Mouse (Mus musculus) midbrain, embryonic 15.5 days (tissue): ENCODE data around the gene Abhd12b. TPM values are rescaled to one million over a fixed set of nuclear protein-coding genes. Genes with fewer than 3 reads are reported as not detected.
"Not testable (repeated sequence)": the region's sequence is repeated elsewhere in the genome, so short reads cannot be mapped to it uniquely, and the experiment has no call there.

Experiments used
- ATAC-seq: fragments of 200-750 bp; cut with Nextera tagmentation; replicated peaks from 2 replicates; pipeline ENCODE4 v1.8.0; 2017; ENCODE audit warnings: moderate TSS enrichment
- H3K27ac ChIP-seq: fragments of 300-500 bp; sonication (generic); 2 replicates; pipeline ENCODE4 v1.5.1; 2015; ENCODE audit warnings: mild to moderate bottlenecking, inconsistent platforms
- H3K27me3 ChIP-seq: fragments of 300-500 bp; sonication (generic); replicated peaks from 2 replicates; pipeline ENCODE4 v1.6.1; 2015; ENCODE audit warnings: inconsistent platforms
- H3K36me3 ChIP-seq: fragments of 300-500 bp; sonication (generic); replicated peaks from 2 replicates; pipeline ENCODE4 v1.6.1; 2015; ENCODE audit warnings: inconsistent platforms
- H3K4me1 ChIP-seq: fragments of 300-500 bp; sonication (generic); 2 replicates; pipeline ENCODE4 v1.6.1; 2015; ENCODE audit warnings: inconsistent platforms
- H3K4me2 ChIP-seq: fragments of 300-500 bp; sonication (generic); 2 replicates; pipeline ENCODE4 v1.6.1; 2015; ENCODE audit warnings: inconsistent platforms, mild to moderate bottlenecking, moderate library complexity
- H3K4me3 ChIP-seq: fragments of 300-500 bp; sonication (generic); 2 replicates; pipeline ENCODE4 v1.5.1; 2015; ENCODE audit warnings: mild to moderate bottlenecking, inconsistent platforms
- H3K9ac ChIP-seq: fragments of 300-500 bp; sonication (generic); 2 replicates; pipeline ENCODE4 v1.6.1; 2015; ENCODE audit warnings: mild to moderate bottlenecking, inconsistent platforms
- H3K9me3 ChIP-seq: fragments of 300-500 bp; sonication (generic); 2 replicates; pipeline ENCODE4 v1.6.1; 2016; ENCODE audit warnings: inconsistent platforms
- WGBS: fragments of 180-500 bp; shearing (Covaris S2); methylation state at CpG from one replicate; pipeline ENCODE4 v1.1.7; 2015; ENCODE audit warnings: mixed read lengths; 5-methylcytosine and 5-hydroxymethylcytosine counted together
- polyA plus RNA-seq: library from polyadenylated mRNA; unstranded; fragments of >200 nt; fragmentation: Nextera tagmentation; extraction: Ambion mirVana; gene quantifications from 2 replicates; pipeline ENCODE4 v1.2.1, GENCODE M21; 2015

Gene Abhd12b
- polyA plus RNA-seq, 1 experiment from 2014 or later: 0.28 TPM

GRCm38 (mm10) chr12:70140993-70141576, 12.9 kb upstream of the Abhd12b start:
- H3K4me2 ChIP-seq: no peak overlapping the region
- no peak overlapping the region for H3K27ac ChIP-seq
- H3K4me3 ChIP-seq: no peak overlapping the region
- H3K4me1 ChIP-seq: 0 out of 2 replicates have a peak, but pooled peaks cover 2% of the 10 kb centered on the region
- no peaks in the 10 kb centered on the region for H3K9me3 ChIP-seq
- H3K27me3 ChIP-seq: no peaks in the 10 kb centered on the region
- 90% methylated on average over 5 of the region's 5 CpGs for WGBS
- ATAC-seq: no peak
- H3K36me3 ChIP-seq: no peaks in the 10 kb centered on the region
- H3K9ac ChIP-seq: no peak overlapping the region

DNA sequence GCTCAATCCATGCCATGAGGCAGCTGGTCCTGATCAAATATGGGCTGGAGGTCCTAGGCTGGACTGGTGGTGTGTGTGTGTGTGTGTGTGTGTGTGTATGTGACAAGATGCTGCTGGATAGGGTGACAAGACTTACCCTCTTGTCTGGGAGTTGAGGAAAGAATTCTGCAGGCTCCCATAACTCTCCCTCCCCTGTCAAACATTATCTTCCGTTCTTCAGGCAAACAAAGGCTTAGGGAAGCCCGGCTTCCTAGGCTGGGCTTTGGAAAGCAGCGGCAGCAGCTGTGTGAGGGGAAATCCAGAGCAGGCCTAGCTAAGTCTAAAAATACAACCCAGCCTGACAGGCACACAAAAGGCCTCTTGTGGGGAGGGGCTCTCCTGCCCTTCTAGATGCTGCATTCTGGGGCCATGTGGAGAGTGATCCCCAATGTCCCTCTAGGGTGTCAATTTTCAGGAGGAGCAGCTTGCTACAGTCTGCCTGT, 9.8 kb upstream of the Abhd12b start:
- H3K9me3 ChIP-seq, ATAC-seq, H3K27me3 ChIP-seq, H3K36me3 ChIP-seq, H3K4me2 ChIP-seq, H3K27ac ChIP-seq, H3K9ac ChIP-seq, H3K4me3 ChIP-seq: not testable (repeated sequence)
- H3K4me1 ChIP-seq: peaks cover 17% of the 10 kb centered on the region
- WGBS: 22% methylated on average over 3 of the region's 3 CpGs

GRCm38 (mm10) chr12:70144637-70145448, 9.1 kb upstream of the Abhd12b start:
- no peak overlapping the region for H3K9ac ChIP-seq
- H3K27me3 ChIP-seq: no peaks in the 10 kb centered on the region
- no peak overlapping the region for H3K4me2 ChIP-seq
- H3K9me3 ChIP-seq: no peaks in the 10 kb centered on the region
- no peak overlapping the region for H3K4me3 ChIP-seq
- peaks cover 19% of the 10 kb centered on the region for H3K4me1 ChIP-seq
- H3K27ac ChIP-seq: no peak overlapping the region
- no peaks in the 10 kb centered on the region for H3K36me3 ChIP-seq
- WGBS: 51% methylated on average over 20 of the region's 20 CpGs
- no peak for ATAC-seq

- no peak overlapping the region for H3K4me2 ChIP-seq
- H3K9me3 ChIP-seq: no peaks in the 10 kb centered on the region
- ATAC-seq: no peak
- WGBS: 90% methylated on average over 6 of the region's 6 CpGs
- no peak overlapping the region for H3K4me3 ChIP-seq
- peaks cover 19% of the 10 kb centered on the region for H3K4me1 ChIP-seq
- no peaks in the 10 kb centered on the region for H3K27me3 ChIP-seq
- no peak overlapping the region for H3K9ac ChIP-seq
- no peak overlapping the region for H3K27ac ChIP-seq
- no peaks in the 10 kb centered on the region for H3K36me3 ChIP-seq
These were observed 8.4 kb upstream of the Abhd12b start for GRCm38 (mm10) chr12:70145586-70145985.

DNA sequence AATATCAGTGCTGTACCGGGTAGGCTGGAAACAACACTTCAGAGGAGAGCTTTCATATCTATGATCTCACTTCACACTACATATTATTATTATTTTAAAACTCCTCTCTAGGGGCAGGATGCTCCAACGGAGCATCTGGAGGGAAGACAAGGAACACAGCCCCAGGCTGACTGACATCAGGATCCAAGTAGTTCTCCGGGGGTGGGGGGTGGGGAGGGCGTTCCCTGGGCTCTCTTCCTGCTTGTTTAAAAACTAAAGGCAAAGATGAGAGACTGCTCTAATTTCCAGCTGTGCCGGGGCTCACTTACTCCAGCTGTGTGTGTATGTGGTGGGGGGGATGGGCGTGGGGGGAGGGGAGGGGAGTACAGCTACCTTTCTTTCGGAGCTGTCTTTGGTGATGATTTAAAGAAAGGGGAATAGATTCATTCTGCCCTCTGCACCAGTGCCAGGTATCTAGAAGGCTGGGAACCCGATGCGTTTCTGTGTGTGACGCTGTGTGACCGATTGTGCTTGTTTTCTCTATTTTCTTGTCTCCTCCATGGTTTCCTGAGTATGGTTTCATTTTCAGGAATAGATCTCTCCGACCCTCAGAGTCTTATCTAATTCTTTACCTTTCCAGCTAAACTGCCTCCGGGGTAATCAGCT, 5.8 kb upstream of the Abhd12b start:
- H3K4me3 ChIP-seq: peak overlapping the region; percentile 19; the same call in 1 of the 2 replicates

DNA sequence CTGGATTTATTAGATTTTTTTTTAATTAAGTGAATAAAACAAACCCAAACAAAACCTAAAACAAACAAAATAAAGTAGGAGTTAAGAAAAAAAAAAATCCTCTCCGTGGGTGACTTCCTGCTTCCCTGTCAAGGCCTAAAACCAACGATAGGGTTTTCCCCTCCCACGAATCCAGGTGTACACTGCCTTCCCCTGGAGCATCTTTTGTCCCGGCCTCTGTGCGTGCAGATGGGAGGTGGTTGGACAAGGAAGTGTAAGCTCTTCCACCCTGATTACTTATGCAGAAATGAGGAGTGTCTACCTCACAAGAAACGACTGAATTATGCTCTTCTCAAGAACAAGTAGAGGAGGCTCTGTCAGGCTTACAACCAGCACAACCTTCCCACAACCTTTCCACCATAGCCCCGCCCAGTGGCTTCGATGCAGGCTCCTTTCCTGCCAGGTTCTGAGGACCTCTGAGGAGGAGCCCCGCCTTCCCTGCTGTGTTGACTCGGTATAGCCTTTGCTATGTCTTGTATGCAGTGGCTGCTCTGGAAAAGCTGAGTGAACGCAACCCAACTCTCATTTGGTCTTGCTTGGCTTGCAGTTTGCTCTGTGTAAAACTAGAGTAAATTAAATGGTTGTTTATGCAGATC, 5.2 kb upstream of the Abhd12b start:
- Histone ChIP-seq H3K9ac (no peak overlapping the region), H3K27ac (peak overlapping the region; percentile 74), H3K4me1 (peaks cover 19% of the 10 kb centered on the region), H3K4me3 (peak overlapping the region; percentile 19; the same call in 1 of the 2 replicates), H3K27me3 (no peaks in the 10 kb centered on the region), H3K4me2 (peak overlapping the region; percentile 43), H3K9me3 (no peaks in the 10 kb centered on the region), H3K36me3 (no peaks in the 10 kb centered on the region)
- ATAC-seq: peak; percentile 68
- 11% methylated on average over 11 of the region's 11 CpGs for WGBS

More for the DNA sequence above, 5.8 kb upstream of the Abhd12b start:
- H3K9me3 ChIP-seq: no peaks in the 10 kb centered on the region
- no peaks in the 10 kb centered on the region for H3K36me3 ChIP-seq
- no peaks in the 10 kb centered on the region for H3K27me3 ChIP-seq
- peak; percentile 68 for ATAC-seq
- WGBS: 8% methylated on average over 13 of the region's 13 CpGs
- H3K4me2 ChIP-seq: peak overlapping the region; percentile 43
- H3K4me1 ChIP-seq: peaks cover 19% of the 10 kb centered on the region
- peak overlapping the region; percentile 74 for H3K27ac ChIP-seq
- H3K9ac ChIP-seq: no peak overlapping the region

- no peak for ATAC-seq
- WGBS: 59% methylated on average over 6 of the region's 6 CpGs
- Histone ChIP-seq H3K4me3 (no peak overlapping the region), H3K27ac (no peak overlapping the region), H3K9me3 (no peaks in the 10 kb centered on the region), H3K4me2 (no peak overlapping the region), H3K9ac (no peak overlapping the region), H3K27me3 (no peaks in the 10 kb centered on the region), H3K36me3 (no peaks in the 10 kb centered on the region), H3K4me1 (peaks cover 10% of the 10 kb centered on the region)
These were observed 2.3 kb downstream of the Abhd12b start for GRCm38 (mm10) chr12:70156222-70156621.

- Histone ChIP-seq H3K4me1 (peaks cover 10% of the 10 kb centered on the region), H3K9me3 (no peaks in the 10 kb centered on the region), H3K27ac (0 out of 2 replicates have a peak overlapping the region, but pooled peaks have one; percentile 34), H3K36me3 (no peaks in the 10 kb centered on the region), H3K27me3 (no peaks in the 10 kb centered on the region), H3K4me3 (no peak overlapping the region), H3K4me2 (no peak overlapping the region), H3K9ac (no peak overlapping the region)
- WGBS: 44% methylated on average over 5 of the region's 5 CpGs
- peak; percentile 74 for ATAC-seq
These were observed 3.5 kb downstream of the Abhd12b start for GRCm38 (mm10) chr12:70157292-70158066.

- Histone ChIP-seq H3K9me3 (no peaks in the 10 kb centered on the region), H3K4me2 (no peak overlapping the region), H3K4me3 (no peak overlapping the region), H3K4me1 (peaks cover 10% of the 10 kb centered on the region), H3K9ac (no peak overlapping the region), H3K27me3 (no peaks in the 10 kb centered on the region), H3K27ac (no peak overlapping the region), H3K36me3 (no peaks in the 10 kb centered on the region)
- ATAC-seq: no peak
- WGBS: 86% methylated on average over 5 of the region's 5 CpGs
These were observed 7.1 kb downstream of the Abhd12b start for GRCm38 (mm10) chr12:70161057-70161456.

- 87% methylated on average over 3 of the region's 3 CpGs for WGBS
- H3K27ac ChIP-seq: no peak overlapping the region
- no peaks in the 10 kb centered on the region for H3K4me1 ChIP-seq
- no peak overlapping the region for H3K4me3 ChIP-seq
- H3K4me2 ChIP-seq: no peak overlapping the region
- H3K9ac ChIP-seq: no peak overlapping the region
- no peaks in the 10 kb centered on the region for H3K9me3 ChIP-seq
- H3K36me3 ChIP-seq: no peaks in the 10 kb centered on the region
- ATAC-seq: no peak
- H3K27me3 ChIP-seq: no peaks in the 10 kb centered on the region
These were observed 10.8 kb downstream of the Abhd12b start for GRCm38 (mm10) chr12:70164741-70165140.

DNA sequence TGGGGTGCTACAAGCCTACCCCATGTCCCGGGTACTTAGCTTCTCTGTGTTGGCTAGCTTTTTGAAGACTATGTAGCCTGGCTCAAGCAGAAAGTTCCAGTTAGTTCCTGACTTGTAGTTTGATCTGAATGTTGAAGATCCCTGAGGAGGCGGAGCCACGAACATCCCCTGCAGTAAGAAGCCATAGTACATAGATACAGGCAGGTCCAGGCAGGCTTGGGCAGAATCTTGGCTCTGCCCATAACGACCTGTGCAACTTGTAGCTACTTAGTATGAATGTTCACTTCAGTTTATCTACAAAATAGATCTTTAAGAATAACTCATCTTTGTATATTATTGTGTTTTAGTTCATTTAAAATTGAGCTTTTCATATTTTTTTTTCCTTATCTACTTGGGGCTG, 14.0 kb downstream of the Abhd12b start:
- no peaks in the 10 kb centered on the region for H3K9me3 ChIP-seq
- no peak overlapping the region for H3K9ac ChIP-seq
- no peak overlapping the region for H3K4me2 ChIP-seq
- no peaks in the 10 kb centered on the region for H3K27me3 ChIP-seq
- H3K36me3 ChIP-seq: no peaks in the 10 kb centered on the region
- H3K4me3 ChIP-seq: no peak overlapping the region
- H3K27ac ChIP-seq: no peak overlapping the region
- WGBS: 88% methylated on average over 4 of the region's 4 CpGs
- no peaks in the 10 kb centered on the region for H3K4me1 ChIP-seq
- ATAC-seq: no peak
